Mouse (Mus musculus): ENCODE data around the gene Car5b. TPM values are rescaled to one million over a fixed set of nuclear protein-coding genes. Genes with fewer than 3 reads are reported as not detected.

Car5b gene
- polyA plus RNA-seq, 1 experiment from 2014 or later, result 1.2 TPM

- Histone ChIP-seq H3K9me3 (no peaks in the 10 kb centered on the region), H3K4me1 (no peaks in the 10 kb centered on the region), H3K27ac (peak overlapping the region; percentile 99), H3K4me2 (peak overlapping the region; percentile 50), H3K4me3 (peak overlapping the region; percentile 64), H3K36me3 (peaks cover 12% of the 10 kb centered on the region), H3K27me3 (0 out of 2 replicates have a peak, but pooled peaks cover 3% of the 10 kb centered on the region), H3K9ac (peak overlapping the region; percentile 76)
- ATAC-seq (ENCODE audit: insufficient number of reproducible peaks, low FRiP score, low TSS enrichment, low read depth), result peak; percentile 92
- 30% methylated on average over 45 of the region's 67 CpGs for WGBS
Observed at GRCm38 (mm10) chrX:163957803-163958466, 69.9 kb downstream of the Car5b start.

- Histone ChIP-seq H3K27me3 (0 out of 2 replicates have a peak, but pooled peaks cover 3% of the 10 kb centered on the region), H3K4me3 (peak overlapping the region; percentile 64), H3K9ac (no peak overlapping the region), H3K27ac (peak overlapping the region; percentile 99), H3K36me3 (peaks cover 13% of the 10 kb centered on the region), H3K9me3 (no peaks in the 10 kb centered on the region), H3K4me2 (peak overlapping the region; percentile 50), H3K4me1 (no peaks in the 10 kb centered on the region)
- 33% methylated on average over 12 of the region's 12 CpGs for WGBS
- ATAC-seq (ENCODE audit: insufficient number of reproducible peaks, low FRiP score, low TSS enrichment, low read depth), result no peak
Observed at GRCm38 (mm10) chrX:163957381-163957780, 70.4 kb downstream of the Car5b start.

- Histone ChIP-seq H3K4me1 (no peaks in the 10 kb centered on the region), H3K36me3 (peaks cover 28% of the 10 kb centered on the region)
Observed at GRCm38 (mm10) chrX:163951618-163952017, 76.2 kb downstream of the Car5b start.

GRCm38 (mm10) chrX:163944381-163944780, 83.4 kb downstream of the Car5b start:
- Histone ChIP-seq H3K27me3 (no peaks in the 10 kb centered on the region), H3K9me3 (no peaks in the 10 kb centered on the region), H3K4me2 (no peak overlapping the region), H3K4me3 (no peak overlapping the region), H3K36me3 (peaks cover 27% of the 10 kb centered on the region), H3K4me1 (no peaks in the 10 kb centered on the region), H3K27ac (no peak overlapping the region), H3K9ac (no peak overlapping the region)
- no peak for ATAC-seq (ENCODE audit: insufficient number of reproducible peaks, low FRiP score, low TSS enrichment, low read depth)
- WGBS, result 81% methylated on average over 3 of the region's 3 CpGs

More at GRCm38 (mm10) chrX:163951618-163952017, 76.2 kb downstream of the Car5b start:
- Histone ChIP-seq H3K9ac (no peak overlapping the region), H3K4me3 (no peak overlapping the region), H3K4me2 (no peak overlapping the region), H3K27ac (no peak overlapping the region), H3K27me3 (no peaks in the 10 kb centered on the region), H3K9me3 (no peaks in the 10 kb centered on the region)
- no peak for ATAC-seq (ENCODE audit: insufficient number of reproducible peaks, low FRiP score, low TSS enrichment, low read depth)
- 73% methylated on average over 1 of the region's 1 CpGs for WGBS

- no peaks in the 10 kb centered on the region for H3K4me1 ChIP-seq
- H3K4me3 ChIP-seq, result no peak overlapping the region
- H3K27ac ChIP-seq, result no peak overlapping the region
- no peaks in the 10 kb centered on the region for H3K9me3 ChIP-seq
- 91% methylated on average over 6 of the region's 6 CpGs for WGBS
- no peak for ATAC-seq (ENCODE audit: insufficient number of reproducible peaks, low FRiP score, low TSS enrichment, low read depth)
- H3K36me3 ChIP-seq, result peaks cover 17% of the 10 kb centered on the region
- peaks cover 6% of the 10 kb centered on the region; the same call in 1 of the 2 replicates for H3K27me3 ChIP-seq
- no peak overlapping the region for H3K9ac ChIP-seq
- H3K4me2 ChIP-seq, result no peak overlapping the region
Observed at GRCm38 (mm10) chrX:163938587-163938986, 89.2 kb downstream of the Car5b start.

GRCm38 (mm10) chrX:163934731-163935130, 93.1 kb downstream of the Car5b start:
- no peak for ATAC-seq (ENCODE audit: insufficient number of reproducible peaks, low FRiP score, low TSS enrichment, low read depth)
- Histone ChIP-seq H3K4me1 (no peaks in the 10 kb centered on the region), H3K4me3 (no peak overlapping the region), H3K27me3 (peaks cover 9% of the 10 kb centered on the region; the same call in 1 of the 2 replicates), H3K36me3 (peaks cover 12% of the 10 kb centered on the region; the same call in 1 of the 2 replicates), H3K9ac (no peak overlapping the region), H3K4me2 (no peak overlapping the region), H3K27ac (no peak overlapping the region), H3K9me3 (no peaks in the 10 kb centered on the region)
- WGBS, result 90% methylated on average over 8 of the region's 8 CpGs

GRCm38 (mm10) chrX:163929550-163929949, 98.2 kb downstream of the Car5b start:
- H3K4me2 ChIP-seq, result no peak overlapping the region
- no peak overlapping the region for H3K27ac ChIP-seq
- H3K27me3 ChIP-seq, result peaks cover 7% of the 10 kb centered on the region; the same call in 1 of the 2 replicates
- H3K9ac ChIP-seq, result no peak overlapping the region
- no peaks in the 10 kb centered on the region for H3K36me3 ChIP-seq
- no peaks in the 10 kb centered on the region for H3K4me1 ChIP-seq
- ATAC-seq (ENCODE audit: insufficient number of reproducible peaks, low FRiP score, low TSS enrichment, low read depth), result no peak
- no peaks in the 10 kb centered on the region for H3K9me3 ChIP-seq
- no peak overlapping the region for H3K4me3 ChIP-seq

Other genes with a start within 250 kb of the Car5b start
- gene Ap1s2, start 119.0 kb downstream of the Car5b start, polyA plus RNA-seq (2015; fragmentation: Nextera tagmentation; extraction: Ambion mirVana), result 33.0 and 33.7 TPM in 2 replicates
- 57.6 and 58.9 TPM in 2 replicates for gene Zrsr2, start 69.3 kb downstream of the Car5b start, polyA plus RNA-seq (2015; fragmentation: Nextera tagmentation; extraction: Ambion mirVana)
- gene Siah1b, start 48.5 kb upstream of the Car5b start, polyA plus RNA-seq (2015; fragmentation: Nextera tagmentation; extraction: Ambion mirVana), result 19.8 and 21.1 TPM in 2 replicates
- 0.19 TPM in 1 of 2 replicates, not detected in the other for gene Cltrn, start 60.8 kb upstream of the Car5b start, polyA plus RNA-seq (2015; fragmentation: Nextera tagmentation; extraction: Ambion mirVana)
- 15.6 and 16.2 TPM in 2 replicates for gene Ace2, start 111.3 kb upstream of the Car5b start, polyA plus RNA-seq (2015; fragmentation: Nextera tagmentation; extraction: Ambion mirVana)
- gene Bmx, start 230.2 kb upstream of the Car5b start, polyA plus RNA-seq (2015; fragmentation: Nextera tagmentation; extraction: Ambion mirVana), result 0.56 and 0.84 TPM in 2 replicates
- 6.9 and 8.5 TPM in 2 replicates for gene Pir, start 241.4 kb upstream of the Car5b start, polyA plus RNA-seq (2015; fragmentation: Nextera tagmentation; extraction: Ambion mirVana)